Mouse (Mus musculus): ENCODE results near the gene Mthfd1. TPM values are rescaled to one million over a fixed set of nuclear protein-coding genes. Genes with fewer than 3 reads are reported as not detected.
A peak's percentile ranks its signal among the peaks of the same experiment; 100 is the strongest.

The Mthfd1 gene
- total and polyA plus RNA-seq, 3 experiments, result 16.9 to 30.2 (median 27.4) TPM

- DNase-seq, result no peak
- Histone ChIP-seq H3K36me3 (ENCODE audit: control insufficient read depth, insufficient read depth, low read length) (no peaks in the 10 kb centered on the region), H3K27me3 (ENCODE audit: control insufficient read depth, insufficient read depth, low read length) (no peaks in the 10 kb centered on the region), H3K9ac (ENCODE audit: low read depth, low read length) (no peak overlapping the region), H3K27ac (no peak overlapping the region), H3K79me2 (replicated peaks; ENCODE audit: control insufficient read depth, insufficient read depth, low read length) (no peaks in the 10 kb centered on the region), H3K4me1 (ENCODE audit: control insufficient read depth, insufficient read depth, low read length) (no peaks in the 10 kb centered on the region), H3K4me3 (no peak overlapping the region)
- TF ChIP-seq CTCF (IDR thresholded peaks at IDR 0.05), result no peak
- no peak for TF ChIP-seq POLR2A (IDR thresholded peaks at IDR 0.05; ENCODE audit: insufficient read depth, low read depth, low read length)
- no peak for TF ChIP-seq EP300 (IDR thresholded peaks at IDR 0.05; ENCODE audit: insufficient read depth, low read depth, low read length)
- WGBS, result 80% methylated on average over 5 of the region's 5 CpGs
- intact Hi-C loops (cut with DNase I), result no loop called here
These were observed 80.5 kb downstream of the Mthfd1 start for GRCm38 (mm10) chr12:76335641-76336040.

DNA sequence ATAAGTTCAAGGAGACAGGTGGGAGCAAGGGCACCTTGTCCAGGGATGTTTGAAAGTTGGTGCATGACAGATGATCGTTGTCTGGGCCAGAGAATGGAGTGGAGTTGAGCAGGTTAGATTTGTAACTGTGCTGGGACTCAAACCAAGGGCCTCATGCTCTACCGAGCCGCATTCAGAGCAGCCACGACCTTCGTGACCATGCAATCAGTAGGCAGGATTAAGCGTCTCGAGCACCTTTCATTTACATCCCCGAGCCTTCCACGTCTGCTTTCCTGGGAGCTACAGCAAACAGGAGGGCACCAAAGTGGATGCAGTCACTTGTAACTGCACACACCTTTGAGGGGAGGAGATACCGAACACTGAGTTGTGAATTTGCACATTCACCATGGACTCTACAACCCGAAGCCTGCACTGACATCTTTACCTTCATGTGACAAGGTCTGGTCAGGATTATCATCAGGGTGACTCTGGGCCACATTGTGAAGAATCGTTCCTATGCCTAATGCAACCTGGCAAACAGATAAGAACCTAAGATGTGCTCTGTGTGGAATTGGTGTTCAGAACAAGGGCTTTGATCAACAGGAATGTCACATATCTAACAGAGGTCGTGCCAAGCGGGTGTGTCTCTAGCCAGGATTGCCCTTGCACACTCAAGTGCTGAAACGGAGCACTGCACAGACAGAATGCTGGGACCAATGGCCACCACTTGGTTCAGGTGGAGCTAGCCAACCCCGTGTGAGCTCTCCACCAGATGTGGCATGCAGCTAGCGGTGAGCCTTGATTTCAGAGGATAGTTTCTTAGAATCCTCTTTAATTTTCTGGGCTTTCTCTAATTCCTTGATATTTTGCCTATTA is 81.2 kb downstream of the Mthfd1 start:
- TF ChIP-seq POLR2A (IDR thresholded peaks at IDR 0.05; ENCODE audit: insufficient read depth, low read depth, low read length) (no peak), CTCF (IDR thresholded peaks at IDR 0.05) (no peak), EP300 (IDR thresholded peaks at IDR 0.05; ENCODE audit: insufficient read depth, low read depth, low read length) (no peak)
- no peak overlapping the region for H3K9ac ChIP-seq (ENCODE audit: low read depth, low read length)
- no peaks in the 10 kb centered on the region for H3K27me3 ChIP-seq (ENCODE audit: control insufficient read depth, insufficient read depth, low read length)
- 63% methylated on average over 17 of the region's 17 CpGs for WGBS
- H3K36me3 ChIP-seq (ENCODE audit: control insufficient read depth, insufficient read depth, low read length), result no peaks in the 10 kb centered on the region
- DNase-seq, result no peak
- no peak overlapping the region for H3K27ac ChIP-seq
- no peaks in the 10 kb centered on the region for H3K79me2 ChIP-seq (replicated peaks; ENCODE audit: control insufficient read depth, insufficient read depth, low read length)
- intact Hi-C loops (cut with DNase I), result no loop called here
- peaks cover 1% of the 10 kb centered on the region for H3K4me1 ChIP-seq (ENCODE audit: control insufficient read depth, insufficient read depth, low read length)
- no peak overlapping the region for H3K4me3 ChIP-seq

GRCm38 (mm10) chr12:76341080-76341479 is 86.0 kb downstream of the Mthfd1 start:
- H3K4me1 ChIP-seq (ENCODE audit: control insufficient read depth, insufficient read depth, low read length), result peaks cover 1% of the 10 kb centered on the region
- WGBS, result 3% methylated on average over 4 of the region's 4 CpGs
- no peaks in the 10 kb centered on the region for H3K36me3 ChIP-seq (ENCODE audit: control insufficient read depth, insufficient read depth, low read length)
- H3K9ac ChIP-seq (ENCODE audit: low read depth, low read length), result no peak overlapping the region
- H3K27ac ChIP-seq, result no peak overlapping the region
- intact Hi-C loops (cut with DNase I), result loop anchor here (1.0 to 10.0 kb wide), 5 partner anchors 48 to 546 kb away; no protein-coding TSS in a partner anchor
- peak in 1 of 2 experiments; percentile 40 for DNase-seq
- no peak overlapping the region for H3K4me3 ChIP-seq
- no peaks in the 10 kb centered on the region for H3K27me3 ChIP-seq (ENCODE audit: control insufficient read depth, insufficient read depth, low read length)
- no peaks in the 10 kb centered on the region for H3K79me2 ChIP-seq (replicated peaks; ENCODE audit: control insufficient read depth, insufficient read depth, low read length)
- no peak for TF ChIP-seq EP300 (IDR thresholded peaks at IDR 0.05; ENCODE audit: insufficient read depth, low read depth, low read length)
- no peak for TF ChIP-seq POLR2A (IDR thresholded peaks at IDR 0.05; ENCODE audit: insufficient read depth, low read depth, low read length)
- TF ChIP-seq CTCF (IDR thresholded peaks at IDR 0.05), result peak; percentile 87

GRCm38 (mm10) chr12:76345759-76346455 is 90.8 kb downstream of the Mthfd1 start:
- intact Hi-C loops (cut with DNase I), result loop anchor here (10.0 kb wide), 1 partner anchor 551 kb away; no protein-coding TSS in a partner anchor
- Histone ChIP-seq H3K27me3 (ENCODE audit: control insufficient read depth, insufficient read depth, low read length) (no peaks in the 10 kb centered on the region), H3K36me3 (ENCODE audit: control insufficient read depth, insufficient read depth, low read length) (no peaks in the 10 kb centered on the region), H3K4me3 (no peak overlapping the region), H3K27ac (no peak overlapping the region), H3K4me1 (ENCODE audit: control insufficient read depth, insufficient read depth, low read length) (peaks cover 1% of the 10 kb centered on the region), H3K79me2 (replicated peaks; ENCODE audit: control insufficient read depth, insufficient read depth, low read length) (no peaks in the 10 kb centered on the region), H3K9ac (ENCODE audit: low read depth, low read length) (no peak overlapping the region)
- DNase-seq, result peak in 1 of 2 experiments; percentile 22
- TF ChIP-seq CTCF (IDR thresholded peaks at IDR 0.05) (peak; percentile 48), POLR2A (IDR thresholded peaks at IDR 0.05; ENCODE audit: insufficient read depth, low read depth, low read length) (no peak), EP300 (IDR thresholded peaks at IDR 0.05; ENCODE audit: insufficient read depth, low read depth, low read length) (no peak)
- 73% methylated on average over 6 of the region's 6 CpGs for WGBS

GRCm38 (mm10) chr12:76349680-76350220 is 94.7 kb downstream of the Mthfd1 start:
- no peaks in the 10 kb centered on the region for H3K36me3 ChIP-seq (ENCODE audit: control insufficient read depth, insufficient read depth, low read length)
- no peak for TF ChIP-seq POLR2A (IDR thresholded peaks at IDR 0.05; ENCODE audit: insufficient read depth, low read depth, low read length)
- no peak for TF ChIP-seq EP300 (IDR thresholded peaks at IDR 0.05; ENCODE audit: insufficient read depth, low read depth, low read length)
- no peak for TF ChIP-seq CTCF (IDR thresholded peaks at IDR 0.05)
- H3K79me2 ChIP-seq (replicated peaks; ENCODE audit: control insufficient read depth, insufficient read depth, low read length), result no peaks in the 10 kb centered on the region
- H3K4me1 ChIP-seq (ENCODE audit: control insufficient read depth, insufficient read depth, low read length), result no peaks in the 10 kb centered on the region
- H3K27ac ChIP-seq, result no peak overlapping the region
- H3K9ac ChIP-seq (ENCODE audit: low read depth, low read length), result no peak overlapping the region
- H3K4me3 ChIP-seq, result no peak overlapping the region
- intact Hi-C loops (cut with DNase I), result loop anchor here (10.0 kb wide), 1 partner anchor 555 kb away; no protein-coding TSS in a partner anchor
- no peaks in the 10 kb centered on the region for H3K27me3 ChIP-seq (ENCODE audit: control insufficient read depth, insufficient read depth, low read length)
- WGBS, result 73% methylated on average over 8 of the region's 8 CpGs
- no peak for DNase-seq

All from heart, adult 2 months (tissue).